Mouse (Mus musculus) embryonic facial prominence, embryonic 14.5 days (tissue): ENCODE measurements around the gene Pdlim7. TPM values are rescaled to one million over a fixed set of nuclear protein-coding genes. Genes with fewer than 3 reads are reported as not detected.

ENCODE experiments used
- ATAC-seq: fragments of 200-750 bp; cut with Nextera tagmentation; 2 replicates; pipeline ENCODE4 v1.8.0; 2017; ENCODE audit warnings: low read depth, moderate number of reproducible peaks, moderate TSS enrichment
- DNase-seq: peaks from one replicate; pipeline ENCODE4 v3.0.0-alpha.2; 2015; ENCODE audit warnings: low spot score
- H3K27ac ChIP-seq: fragments of 300-500 bp; sonication (generic); replicated peaks from 2 replicates; pipeline ENCODE4 v1.5.1; 2014; ENCODE audit warnings: low read depth, mild to moderate bottlenecking, low read length, moderate library complexity
- H3K27me3 ChIP-seq: fragments of 300-500 bp; sonication (generic); replicated peaks from 2 replicates; pipeline ENCODE4 v1.6.1; 2014; ENCODE audit warnings: low read length; ENCODE audit not compliant: control insufficient read depth, insufficient read depth
- H3K36me3 ChIP-seq: fragments of 300-500 bp; sonication (generic); 2 replicates; pipeline ENCODE4 v1.6.1; 2014; ENCODE audit warnings: low read length, mixed read lengths; ENCODE audit not compliant: control insufficient read depth, insufficient read depth
- H3K4me1 ChIP-seq: fragments of 300-500 bp; sonication (generic); 2 replicates; pipeline ENCODE4 v1.6.1; 2014; ENCODE audit warnings: antibody characterized with exemption, low read length; ENCODE audit not compliant: control insufficient read depth, insufficient read depth
- H3K4me2 ChIP-seq: fragments of 300-500 bp; sonication (generic); 2 replicates; pipeline ENCODE4 v1.6.1; 2014; ENCODE audit warnings: low read depth, mild to moderate bottlenecking, low read length, moderate library complexity, mixed read lengths
- H3K4me3 ChIP-seq: fragments of 300-500 bp; sonication (generic); 2 replicates; pipeline ENCODE4 v1.5.1; 2014; ENCODE audit warnings: low read depth, mild to moderate bottlenecking, low read length
- H3K9ac ChIP-seq: fragments of 300-500 bp; sonication (generic); 2 replicates; pipeline ENCODE4 v1.6.1; 2014; ENCODE audit warnings: low read depth, mild to moderate bottlenecking, low read length, moderate library complexity, mixed read lengths
- H3K9me3 ChIP-seq: fragments of 300-500 bp; sonication (generic); 2 replicates; pipeline ENCODE4 v1.6.1; 2016; ENCODE audit warnings: low read length; ENCODE audit not compliant: control insufficient read depth
- WGBS: fragments of 180-500 bp; shearing (Covaris S2); extraction: QIAGEN DNeasy Blood & Tissue Kit; methylation state at CpG from one replicate; pipeline ENCODE4 v1.1.7; 2014; 5-methylcytosine and 5-hydroxymethylcytosine counted together
- polyA plus RNA-seq: library from polyadenylated mRNA; unstranded; fragments of >200 nt; fragmentation: Nextera tagmentation; extraction: Ambion mirVana; gene quantifications from 2 replicates; pipeline ENCODE4 v1.2.1, GENCODE M21; 2014

Gene Pdlim7
- 194 and 204 TPM in 2 replicates for polyA plus RNA-seq

DNA sequence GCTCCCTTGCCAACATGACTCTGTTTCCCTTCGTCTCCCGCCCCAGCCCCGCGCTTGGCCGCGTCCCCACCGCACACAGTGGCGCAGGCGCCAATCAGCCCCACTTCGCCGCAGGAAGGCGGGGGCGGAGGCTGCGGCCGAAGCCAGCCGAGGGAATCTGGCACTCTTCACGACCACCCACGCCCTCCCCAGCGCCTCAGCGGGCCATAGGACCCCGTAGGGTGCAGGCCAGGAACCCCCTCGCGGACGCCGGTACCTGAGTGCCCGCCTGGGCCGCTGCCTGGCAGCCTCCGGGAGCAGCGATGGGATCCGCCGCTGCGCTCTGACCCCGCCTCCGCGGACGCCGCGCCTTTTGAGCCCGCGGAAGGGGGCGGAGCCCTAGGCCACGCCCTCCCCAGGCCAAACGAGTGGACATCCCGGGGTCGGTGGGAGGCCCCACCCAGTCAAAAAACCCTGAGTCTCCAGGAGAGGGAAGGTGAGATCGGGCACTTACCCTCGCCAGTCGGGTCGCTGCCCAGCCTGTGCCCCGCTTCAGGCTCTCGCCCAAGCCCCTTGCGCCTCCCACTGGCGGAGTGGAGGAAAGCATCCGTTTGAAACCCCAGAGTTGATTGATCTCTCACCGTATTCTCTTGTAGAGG, at the start of gene Pdlim7:
TSS of gene Pdlim7 (minus strand) at position 566 of the 638 bp plus-strand sequence.
- no peaks in the 10 kb centered on the region for H3K27me3 ChIP-seq
- H3K9ac ChIP-seq, result peak within 1 kb of the TSS; percentile 78
- peak within 1 kb of the TSS; percentile 85 for H3K27ac ChIP-seq
- H3K9me3 ChIP-seq, result no peaks in the 10 kb centered on the region
- DNase-seq (peak; percentile 88), ATAC-seq (peak; percentile 73)
- H3K4me1 ChIP-seq, result peaks cover 23% of the 10 kb centered on the region
- peaks cover 23% of the 10 kb centered on the region for H3K36me3 ChIP-seq
- peak within 1 kb of the TSS; percentile 80 for H3K4me2 ChIP-seq
- WGBS, result 1% methylated on average over 21 of the region's 55 CpGs
- H3K4me3 ChIP-seq, result peak within 1 kb of the TSS; percentile 76

- Histone ChIP-seq H3K4me1 (no peaks in the 10 kb centered on the region), H3K4me2 (no peak overlapping the region), H3K27me3 (no peaks in the 10 kb centered on the region), H3K27ac (no peak overlapping the region), H3K9me3 (no peaks in the 10 kb centered on the region), H3K36me3 (peaks cover 53% of the 10 kb centered on the region), H3K4me3 (no peak overlapping the region), H3K9ac (no peak overlapping the region)
- no peak for ATAC-seq
- 92% methylated on average over 6 of the region's 6 CpGs for WGBS
- no peak for DNase-seq
Measured at GRCm38 (mm10) chr13:55557499-55557898, 44.0 kb upstream of the Pdlim7 start.

DNA sequence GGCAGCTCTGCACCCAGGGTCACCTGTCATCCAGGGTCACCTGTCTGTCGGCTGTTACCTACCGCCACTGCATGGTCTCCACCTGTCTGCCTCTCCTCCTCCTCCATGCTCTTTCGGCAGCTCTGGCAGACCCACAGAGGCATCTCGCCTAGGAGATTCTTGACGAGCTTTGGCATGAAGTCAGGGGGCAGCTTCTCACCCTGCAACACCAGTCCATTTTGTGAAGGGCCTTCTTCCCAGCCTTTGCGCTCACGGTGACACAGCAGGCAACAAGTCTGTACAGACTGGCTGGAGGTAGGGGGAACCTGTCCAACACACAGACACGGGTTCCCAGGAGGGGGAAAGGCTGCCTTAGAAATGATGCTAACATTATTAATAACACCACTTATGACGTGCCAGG, 42.4 kb upstream of the Pdlim7 start:
- no peak overlapping the region for H3K9ac ChIP-seq
- H3K4me3 ChIP-seq, result no peak overlapping the region
- no peaks in the 10 kb centered on the region for H3K27me3 ChIP-seq
- H3K27ac ChIP-seq, result no peak overlapping the region
- ATAC-seq (no peak), DNase-seq (no peak)
- no peaks in the 10 kb centered on the region for H3K9me3 ChIP-seq
- WGBS, result 94% methylated on average over 9 of the region's 9 CpGs
- H3K4me1 ChIP-seq, result no peaks in the 10 kb centered on the region
- no peak overlapping the region for H3K4me2 ChIP-seq
- peaks cover 62% of the 10 kb centered on the region for H3K36me3 ChIP-seq

GRCm38 (mm10) chr13:55549061-55549460, 35.6 kb upstream of the Pdlim7 start:
- Histone ChIP-seq H3K27me3 (no peaks in the 10 kb centered on the region), H3K9ac (no peak overlapping the region), H3K36me3 (peaks cover 97% of the 10 kb centered on the region), H3K4me1 (no peaks in the 10 kb centered on the region), H3K4me3 (no peak overlapping the region), H3K4me2 (no peak overlapping the region), H3K9me3 (no peaks in the 10 kb centered on the region), H3K27ac (no peak overlapping the region)
- DNase-seq (no peak), ATAC-seq (no peak)
- 89% methylated on average over 14 of the region's 15 CpGs for WGBS

GRCm38 (mm10) chr13:55548426-55548825, 35.0 kb upstream of the Pdlim7 start:
- Histone ChIP-seq H3K9me3 (no peaks in the 10 kb centered on the region), H3K9ac (no peak overlapping the region), H3K27ac (no peak overlapping the region), H3K27me3 (no peaks in the 10 kb centered on the region), H3K4me1 (no peaks in the 10 kb centered on the region), H3K36me3 (peaks cover 98% of the 10 kb centered on the region), H3K4me3 (no peak overlapping the region), H3K4me2 (no peak overlapping the region)
- DNase-seq (no peak), ATAC-seq (no peak)
- WGBS, result 88% methylated on average over 5 of the region's 5 CpGs

- ATAC-seq (no peak), DNase-seq (no peak)
- H3K36me3 ChIP-seq, result peaks cover 99% of the 10 kb centered on the region
- no peak overlapping the region for H3K27ac ChIP-seq
- H3K9me3 ChIP-seq, result no peaks in the 10 kb centered on the region
- H3K9ac ChIP-seq, result no peak overlapping the region
- no peak overlapping the region for H3K4me3 ChIP-seq
- WGBS, result 95% methylated on average over 2 of the region's 2 CpGs
- H3K4me2 ChIP-seq, result no peak overlapping the region
- no peaks in the 10 kb centered on the region for H3K27me3 ChIP-seq
- no peaks in the 10 kb centered on the region for H3K4me1 ChIP-seq
Measured at GRCm38 (mm10) chr13:55547916-55548315, 34.4 kb upstream of the Pdlim7 start.

GRCm38 (mm10) chr13:55544792-55545191, 31.3 kb upstream of the Pdlim7 start:
- ATAC-seq (no peak), DNase-seq (no peak)
- Histone ChIP-seq H3K9me3 (no peaks in the 10 kb centered on the region), H3K4me1 (no peaks in the 10 kb centered on the region), H3K36me3 (peaks cover 100% of the 10 kb centered on the region), H3K27ac (no peak overlapping the region), H3K4me3 (no peak overlapping the region), H3K4me2 (no peak overlapping the region), H3K9ac (no peak overlapping the region), H3K27me3 (no peaks in the 10 kb centered on the region)
- 89% methylated on average over 6 of the region's 6 CpGs for WGBS

GRCm38 (mm10) chr13:55543447-55543846, 30.0 kb upstream of the Pdlim7 start:
- H3K9ac ChIP-seq, result no peak overlapping the region
- no peak overlapping the region for H3K4me2 ChIP-seq
- no peaks in the 10 kb centered on the region for H3K4me1 ChIP-seq
- H3K36me3 ChIP-seq, result peaks cover 100% of the 10 kb centered on the region
- H3K27ac ChIP-seq, result no peak overlapping the region
- DNase-seq (no peak), ATAC-seq (no peak)
- H3K9me3 ChIP-seq, result no peaks in the 10 kb centered on the region
- no peaks in the 10 kb centered on the region for H3K27me3 ChIP-seq
- 85% methylated on average over 8 of the region's 8 CpGs for WGBS
- no peak overlapping the region for H3K4me3 ChIP-seq

DNA sequence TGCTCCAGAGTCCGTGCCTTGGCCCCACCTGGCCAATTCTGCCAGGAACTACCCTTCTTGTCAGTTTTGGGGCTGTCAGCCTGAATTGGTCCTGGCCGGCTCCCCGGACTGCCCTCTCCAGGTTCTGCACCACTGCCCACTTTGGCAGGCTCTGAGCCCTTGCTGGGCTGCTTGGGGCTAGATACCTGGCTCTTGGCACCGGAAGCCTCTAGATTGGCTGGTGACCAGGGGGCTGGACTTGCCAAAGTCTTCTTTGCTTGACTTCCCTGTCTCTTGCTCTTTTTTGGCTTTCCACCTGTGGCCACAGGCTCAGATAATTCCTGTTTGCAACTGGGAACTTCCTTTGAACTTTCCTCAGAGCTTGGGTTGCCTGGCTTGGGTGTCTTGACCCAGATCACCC, 29.4 kb upstream of the Pdlim7 start:
- Histone ChIP-seq H3K27ac (no peak overlapping the region), H3K4me3 (no peak overlapping the region), H3K27me3 (no peaks in the 10 kb centered on the region), H3K9me3 (no peaks in the 10 kb centered on the region), H3K4me1 (no peaks in the 10 kb centered on the region), H3K36me3 (peaks cover 94% of the 10 kb centered on the region), H3K9ac (no peak overlapping the region), H3K4me2 (no peak overlapping the region)
- DNase-seq (no peak), ATAC-seq (no peak)
- 91% methylated on average over 4 of the region's 4 CpGs for WGBS
